Comparison of ENCODE assay signal across 13 mouse cellular contexts in the genomic region with DNA sequence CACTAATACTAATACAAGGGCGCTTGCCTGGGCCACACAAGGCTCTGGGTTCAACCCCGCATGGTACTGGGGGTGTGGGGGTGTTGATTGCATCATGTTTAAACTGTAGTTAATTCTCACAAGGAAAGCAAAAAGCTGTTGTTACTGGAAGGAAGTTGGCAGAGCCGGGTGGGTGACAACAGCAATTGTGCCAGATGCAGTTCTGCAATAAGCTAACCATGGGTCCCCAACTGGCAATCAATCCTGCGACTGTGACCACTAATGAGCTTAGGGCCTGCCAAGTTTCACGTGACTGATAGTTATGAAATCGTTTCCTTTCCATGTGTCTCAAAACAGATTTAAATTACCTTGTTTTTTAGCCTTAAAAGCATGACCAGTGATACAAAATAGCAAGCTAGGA. TPM values are rescaled to one million over a fixed set of nuclear protein-coding genes. Genes with fewer than 3 reads are reported as not detected.
DNase-seq lines count a peak whose midpoint lies in the region; ATAC-seq and TF ChIP-seq lines count a peak whose summit lies in the region.
"Had no signal": no experiment of that assay in that cellular context is flagged by ENCODE, and none has a peak within 500 bp of the region (broad histone marks: within the 10 kb centered on the region; RNA-seq: fewer than 3 reads in every experiment).

No protein-coding gene starts in this region.

- 53% methylated on average over 6 of the region's 6 CpGs for WGBS in kidney, adult 2 months
- 46% methylated on average over 6 of the region's 6 CpGs for WGBS in embryonic facial prominence, embryonic 14.5 days

- H3K27me3 ChIP-seq in kidney, adult 2 months (replicated peaks; ENCODE audit: control insufficient read depth, insufficient read depth, low read length), result no peaks in the 10 kb centered on the region
- no peaks in the 10 kb centered on the region for H3K27me3 ChIP-seq in Patski
- no peaks in the 10 kb centered on the region for H3K27me3 ChIP-seq in embryonic facial prominence, embryonic 14.5 days (replicated peaks; ENCODE audit: control insufficient read depth, insufficient read depth, low read length)

- POLR2A ChIA-PET in Patski (lab: Charles Lee), result interaction anchor here (1.2 kb wide), 1 partner anchor 28 kb away, joined by 3 read pairs; no protein-coding TSS in a partner anchor

- H3K9me3 ChIP-seq in embryonic facial prominence, embryonic 14.5 days (ENCODE audit: control insufficient read depth, low read length), result no peaks in the 10 kb centered on the region

- H3K4me2 ChIP-seq in embryonic facial prominence, embryonic 14.5 days (ENCODE audit: low read depth, low read length), result no peak overlapping the region

- CTCF ChIA-PET in Patski (lab: Charles Lee), result interaction anchor here (1.4 kb wide), 1 partner anchor 9 kb away, joined by 4 read pairs; no protein-coding TSS in a partner anchor

- H3K4me1 ChIP-seq in kidney, adult 2 months (ENCODE audit: control insufficient read depth, insufficient read depth, low read length), result peaks cover 3% of the 10 kb centered on the region; the same call in 1 of the 2 replicates
- peaks cover 27% of the 10 kb centered on the region for H3K4me1 ChIP-seq in embryonic facial prominence, embryonic 14.5 days (ENCODE audit: control insufficient read depth, insufficient read depth, low read length)

- no peaks in the 10 kb centered on the region for H3K36me3 ChIP-seq in kidney, adult 2 months (ENCODE audit: control insufficient read depth, insufficient read depth, low read length)
- H3K36me3 ChIP-seq in embryonic facial prominence, embryonic 14.5 days (ENCODE audit: control insufficient read depth, insufficient read depth, low read length), result peaks cover 6% of the 10 kb centered on the region

- in situ Hi-C loops in Patski (cut with MboI; ENCODE audit: low pct_unique_long_range_greater_than_20kb), result no loop called here

- ATAC-seq in Patski, result peak; percentile 20
- peak; percentile 31; the same call in 1 of the 2 replicates for ATAC-seq in embryonic facial prominence, embryonic 14.5 days (ENCODE audit: low read depth)

- no peak for TF ChIP-seq POLR2A in kidney, adult 2 months (IDR thresholded peaks at IDR 0.05; ENCODE audit: low read depth, low read length)

- H3K27ac ChIP-seq in kidney, adult 2 months (ENCODE audit: insufficient read depth, low read depth, low read length), result no peak overlapping the region
- H3K27ac ChIP-seq in embryonic facial prominence, embryonic 14.5 days (replicated peaks; ENCODE audit: low read depth, low read length), result no peak overlapping the region
- H3K27ac ChIP-seq: left cerebral cortex, adult 2 months; liver, embryonic 14.5 days had no signal

- no peak overlapping the region for H3K9ac ChIP-seq in embryonic facial prominence, embryonic 14.5 days (ENCODE audit: low read depth, low read length)
- H3K9ac ChIP-seq: liver, embryonic 14.5 days had no signal

- TF ChIP-seq CTCF in kidney, adult 2 months (conservative IDR thresholded peaks at IDR 0.05; ENCODE audit: insufficient read depth, insufficient read length, low read depth, low read length), result no peak
- no peak for TF ChIP-seq CTCF in Patski (IDR thresholded peaks at IDR 0.05)

- peak; percentile 38 for DNase-seq in kidney, adult 2 months
- DNase-seq in kidney, postnatal 10 days, result no peak
- no peak for DNase-seq in Patski (ENCODE audit: low read depth, low spot score)
- DNase-seq in embryonic facial prominence, embryonic 14.5 days (ENCODE audit: low spot score), result peak; percentile 71
- peak; percentile 47 for DNase-seq in lung, postnatal 25 days (ENCODE audit: low spot score)
- no peak for DNase-seq in testis, postnatal 14 days (ENCODE audit: low spot score)
- DNase-seq in ovary, postnatal 36 days (ENCODE audit: low spot score), result no peak
- DNase-seq in right cerebral cortex, adult 2 months (ENCODE audit: low spot score in 2 of 2), result no peak
- DNase-seq: cerebellum, adult 18-20 months; heart, postnatal 14 days; kidney, adult 9 months had no signal

- no peak overlapping the region for H3K4me3 ChIP-seq in kidney, adult 2 months (ENCODE audit: insufficient read depth, low read depth, low read length)
- H3K4me3 ChIP-seq in embryonic facial prominence, embryonic 14.5 days (ENCODE audit: low read depth, low read length), result no peak overlapping the region
- H3K4me3 ChIP-seq: left cerebral cortex, adult 2 months had no signal

RNA-seq across cellular contexts. Expression of a gene that starts 33.5 kb away (rescaled TPM):
- polyA plus RNA-seq in kidney, adult 2 months (2012; rRNA removed), result 12.1 and 14.2 TPM in 2 replicates
- 153 TPM for polyA plus RNA-seq in Patski (2021)
- polyA plus RNA-seq in embryonic facial prominence, embryonic 14.5 days (2014; fragmentation: Nextera tagmentation; extraction: Ambion mirVana), result 43.2 and 44.3 TPM in 2 replicates

Comparison
In these comparisons a context has a peak if more than half of its experiments do, and no peak if none do; other contexts are left out.
1. DNase-seq: peak in kidney, adult 2 months (single experiment), embryonic facial prominence, embryonic 14.5 days (single experiment) and lung, postnatal 25 days (single experiment); none in kidney, postnatal 10 days (single experiment), Patski (single experiment), testis, postnatal 14 days (single experiment), ovary, postnatal 36 days (single experiment) and right cerebral cortex, adult 2 months (0 of 2).